Mouse (Mus musculus): ENCODE results near the gene Sucla2. TPM values are rescaled to one million over a fixed set of nuclear protein-coding genes. Genes with fewer than 3 reads are reported as not detected.
"Not testable (repeated sequence)": the region's sequence is repeated elsewhere in the genome, so short reads cannot be mapped to it uniquely, and the experiment has no call there.

The Sucla2 gene
- polyA plus RNA-seq, 1 experiment, result 83.1 TPM

GRCm38 (mm10) chr14:73550732-73551131 lies 25.6 kb downstream of the Sucla2 start:
- H3K4me3 ChIP-seq (ENCODE audit: insufficient read depth, low read length), result no peak overlapping the region
- no peak overlapping the region for H3K27ac ChIP-seq (ENCODE audit: insufficient read depth, low read length)
- TF ChIP-seq POLR2A (IDR thresholded peaks at IDR 0.05; ENCODE audit: low read depth, low read length) (no peak), CTCF (IDR thresholded peaks at IDR 0.05; ENCODE audit: borderline replicate concordance, insufficient read depth, low read length) (no peak)
- no peaks in the 10 kb centered on the region for H3K4me1 ChIP-seq (ENCODE audit: control insufficient read depth, insufficient read depth, low read length)

DNA sequence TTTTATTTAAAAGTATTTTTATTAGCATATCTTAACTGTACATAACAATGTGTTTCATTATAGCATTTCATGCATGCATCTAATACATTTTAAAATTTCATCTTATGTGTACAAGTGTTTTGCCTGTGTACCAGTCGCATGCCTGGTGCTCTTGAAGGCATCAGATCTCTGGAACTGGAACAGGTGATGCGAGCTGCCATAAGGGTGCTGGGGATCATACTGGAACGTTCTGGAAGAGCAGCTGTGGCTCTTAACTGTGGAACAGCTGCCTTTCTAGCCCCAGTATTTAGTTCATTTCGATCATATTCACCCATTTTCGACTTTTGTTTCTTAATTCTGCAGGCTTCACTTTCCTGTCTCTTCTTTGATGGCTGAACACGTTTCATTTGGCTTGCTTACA lies 26.0 kb downstream of the Sucla2 start:
- Histone ChIP-seq H3K27ac (ENCODE audit: insufficient read depth, low read length) (no peak overlapping the region), H3K4me3 (ENCODE audit: insufficient read depth, low read length) (no peak overlapping the region), H3K4me1 (ENCODE audit: control insufficient read depth, insufficient read depth, low read length) (no peaks in the 10 kb centered on the region)
- TF ChIP-seq POLR2A (IDR thresholded peaks at IDR 0.05; ENCODE audit: low read depth, low read length) (no peak), CTCF (IDR thresholded peaks at IDR 0.05; ENCODE audit: borderline replicate concordance, insufficient read depth, low read length) (no peak)

GRCm38 (mm10) chr14:73552341-73553121 lies 27.4 kb downstream of the Sucla2 start:
- TF ChIP-seq CTCF (IDR thresholded peaks at IDR 0.05; ENCODE audit: borderline replicate concordance, insufficient read depth, low read length), result no peak
- peak; percentile 89 for TF ChIP-seq POLR2A (IDR thresholded peaks at IDR 0.05; ENCODE audit: low read depth, low read length)
- Histone ChIP-seq H3K4me1 (ENCODE audit: control insufficient read depth, insufficient read depth, low read length) (no peaks in the 10 kb centered on the region), H3K4me3 (ENCODE audit: insufficient read depth, low read length) (peak overlapping the region; percentile 98), H3K27ac (ENCODE audit: insufficient read depth, low read length) (no peak overlapping the region)

GRCm38 (mm10) chr14:73553122-73553696 lies 28.1 kb downstream of the Sucla2 start:
- TF ChIP-seq CTCF (IDR thresholded peaks at IDR 0.05; ENCODE audit: borderline replicate concordance, insufficient read depth, low read length) (no peak), POLR2A (IDR thresholded peaks at IDR 0.05; ENCODE audit: low read depth, low read length) (no peak)
- Histone ChIP-seq H3K4me3 (ENCODE audit: insufficient read depth, low read length) (peak overlapping the region; percentile 98), H3K4me1 (ENCODE audit: control insufficient read depth, insufficient read depth, low read length) (no peaks in the 10 kb centered on the region), H3K27ac (ENCODE audit: insufficient read depth, low read length) (no peak overlapping the region)

- H3K4me1 ChIP-seq (ENCODE audit: control insufficient read depth, insufficient read depth, low read length); H3K27ac ChIP-seq (ENCODE audit: insufficient read depth, low read length); H3K4me3 ChIP-seq (ENCODE audit: insufficient read depth, low read length): not testable (repeated sequence)
Observed at GRCm38 (mm10) chr14:73569831-73570230, 44.7 kb downstream of the Sucla2 start.

GRCm38 (mm10) chr14:73571143-73571542 lies 46.0 kb downstream of the Sucla2 start:
- Histone ChIP-seq H3K4me1 (ENCODE audit: control insufficient read depth, insufficient read depth, low read length) (no peaks in the 10 kb centered on the region), H3K27ac (ENCODE audit: insufficient read depth, low read length) (no peak overlapping the region), H3K4me3 (ENCODE audit: insufficient read depth, low read length) (no peak overlapping the region)
- TF ChIP-seq CTCF (IDR thresholded peaks at IDR 0.05; ENCODE audit: borderline replicate concordance, insufficient read depth, low read length) (no peak), POLR2A (IDR thresholded peaks at IDR 0.05; ENCODE audit: low read depth, low read length) (no peak)

- Histone ChIP-seq H3K4me1 (ENCODE audit: control insufficient read depth, insufficient read depth, low read length) (no peaks in the 10 kb centered on the region), H3K4me3 (ENCODE audit: insufficient read depth, low read length) (no peak overlapping the region), H3K27ac (ENCODE audit: insufficient read depth, low read length) (no peak overlapping the region)
- TF ChIP-seq POLR2A (IDR thresholded peaks at IDR 0.05; ENCODE audit: low read depth, low read length), result no peak
- no peak for TF ChIP-seq CTCF (IDR thresholded peaks at IDR 0.05; ENCODE audit: borderline replicate concordance, insufficient read depth, low read length)
Observed at GRCm38 (mm10) chr14:73574053-73574452, 48.9 kb downstream of the Sucla2 start.

GRCm38 (mm10) chr14:73576336-73576735 lies 51.2 kb downstream of the Sucla2 start:
- Histone ChIP-seq H3K4me1 (ENCODE audit: control insufficient read depth, insufficient read depth, low read length) (no peaks in the 10 kb centered on the region), H3K27ac (ENCODE audit: insufficient read depth, low read length) (no peak overlapping the region), H3K4me3 (ENCODE audit: insufficient read depth, low read length) (no peak overlapping the region)
- TF ChIP-seq POLR2A (IDR thresholded peaks at IDR 0.05; ENCODE audit: low read depth, low read length), result no peak
- TF ChIP-seq CTCF (IDR thresholded peaks at IDR 0.05; ENCODE audit: borderline replicate concordance, insufficient read depth, low read length), result no peak

DNA sequence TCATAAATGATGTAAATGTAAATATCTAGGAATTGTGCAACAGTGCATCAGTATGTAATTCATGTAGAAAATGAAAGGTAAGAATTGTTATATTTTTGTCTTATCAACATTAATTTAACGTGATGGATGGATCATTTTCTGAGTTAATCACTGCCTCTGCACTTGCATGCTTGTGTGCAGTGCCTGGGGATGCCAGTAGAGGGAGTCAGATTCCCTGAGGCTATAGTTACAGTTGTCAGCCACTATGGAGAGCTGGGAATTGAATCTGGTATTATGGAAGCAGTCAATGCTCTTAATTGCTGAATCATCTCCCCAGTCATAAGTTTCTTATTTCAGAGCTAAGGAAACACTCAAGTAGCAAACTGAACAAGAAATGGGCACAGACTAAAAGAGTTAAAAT lies 63.0 kb downstream of the Sucla2 start:
- TF ChIP-seq POLR2A (IDR thresholded peaks at IDR 0.05; ENCODE audit: low read depth, low read length), result no peak
- TF ChIP-seq CTCF (IDR thresholded peaks at IDR 0.05; ENCODE audit: borderline replicate concordance, insufficient read depth, low read length), result no peak
- H3K4me1 ChIP-seq (ENCODE audit: control insufficient read depth, insufficient read depth, low read length), result no peaks in the 10 kb centered on the region
- H3K27ac ChIP-seq (ENCODE audit: insufficient read depth, low read length), result no peak overlapping the region
- H3K4me3 ChIP-seq (ENCODE audit: insufficient read depth, low read length), result no peak overlapping the region

GRCm38 (mm10) chr14:73592166-73592565 lies 67.0 kb downstream of the Sucla2 start:
- TF ChIP-seq CTCF (IDR thresholded peaks at IDR 0.05; ENCODE audit: borderline replicate concordance, insufficient read depth, low read length), result no peak
- TF ChIP-seq POLR2A (IDR thresholded peaks at IDR 0.05; ENCODE audit: low read depth, low read length), result no peak
- Histone ChIP-seq H3K4me3 (ENCODE audit: insufficient read depth, low read length) (no peak overlapping the region), H3K4me1 (ENCODE audit: control insufficient read depth, insufficient read depth, low read length) (no peaks in the 10 kb centered on the region), H3K27ac (ENCODE audit: insufficient read depth, low read length) (no peak overlapping the region)
